Mouse (Mus musculus): ENCODE data around the gene Chn1.

GRCm38 (mm10) chr2:73618486-73619052, 156.6 kb downstream of the Chn1 start:
- TF ChIP-seq CTCF (IDR thresholded peaks at IDR 0.05; ENCODE audit: extremely low read depth, insufficient read length, insufficient replicate concordance, low read depth, low read length) (no peak), POLR2A (IDR thresholded peaks at IDR 0.05; ENCODE audit: low read depth, low read length) (no peak)
